Mouse (Mus musculus) heart, postnatal 25 days (tissue): ENCODE results near the gene Defa30. TPM values are rescaled to one million over a fixed set of nuclear protein-coding genes. Genes with fewer than 3 reads are reported as not detected.
"Not testable (repeated sequence)": the region's sequence is repeated elsewhere in the genome, so short reads cannot be mapped to it uniquely, and the experiment has no call there.

Source experiments
- DNase-seq: peaks from one replicate; pipeline ENCODE4 v3.0.0; 2022; ENCODE audit warnings: low spot score
- intact Hi-C: fragments of 180-260 bp; cut with DNase I; formaldehyde crosslinking; loops from one replicate; pipeline ENCODE4 v1.15.1; 2025
- total RNA-seq, 2 experiments: library from RNA; stranded (reverse); gene quantifications; 2 replicates each; pipeline ENCODE4 v1.2.3; 2021

The Defa30 gene
- not detected for total RNA-seq

- intact Hi-C loops, DNase-seq: not testable (repeated sequence)
Measured at GRCm38 (mm10) chr8:21134342-21134741, at the start of gene Defa30. Gene Defa30 (plus strand): TSS chr8:21134642.

GRCm38 (mm10) chr8:21093106-21093505, 41.3 kb upstream of the Defa30 start:
- intact Hi-C loops: no loop called here
- DNase-seq: no peak

GRCm38 (mm10) chr8:21095950-21096349, 38.5 kb upstream of the Defa30 start, which contains the start of gene Gm14851:
Gene Gm14851 (minus strand): TSS chr8:21096050.
- intact Hi-C loops, DNase-seq: not testable (repeated sequence)

- intact Hi-C loops, DNase-seq: not testable (repeated sequence)
Measured at GRCm38 (mm10) chr8:21161977-21162376, 27.5 kb downstream of the Defa30 start, which contains the start of gene Defa22. Gene Defa22 (plus strand): TSS chr8:21162277.

Other genes with a start within 250 kb of the Defa30 start
- not detected for gene Defb33, start 242.0 kb upstream of the Defa30 start, total RNA-seq
- gene Gm15056, start 232.0 kb upstream of the Defa30 start, total RNA-seq: not detected
- gene Gm6040, start 212.6 kb upstream of the Defa30 start, total RNA-seq: not detected
- gene AY761185, start 189.9 kb upstream of the Defa30 start, total RNA-seq: not detected
- not detected for gene Defa21, start 109.1 kb upstream of the Defa30 start, total RNA-seq
- not detected for gene Defa23, start 79.6 kb upstream of the Defa30 start, total RNA-seq
- not detected for gene Defa35, start 69.6 kb upstream of the Defa30 start, total RNA-seq
- not detected for gene Defa25, start 50.2 kb upstream of the Defa30 start, total RNA-seq
- gene Gm14851, start 38.6 kb upstream of the Defa30 start, total RNA-seq: not detected
- not detected for gene Defa22, start 27.6 kb downstream of the Defa30 start, total RNA-seq
- gene Defa31, start 57.0 kb downstream of the Defa30 start, total RNA-seq: not detected
- not detected for gene Gm15293, start 66.9 kb downstream of the Defa30 start, total RNA-seq
- not detected for gene Gm15292, start 115.1 kb downstream of the Defa30 start, total RNA-seq
- not detected for gene Defa27, start 180.9 kb downstream of the Defa30 start, total RNA-seq
- not detected for gene Defa29, start 192.4 kb downstream of the Defa30 start, total RNA-seq
- not detected for gene Defa2, start 243.9 kb downstream of the Defa30 start, total RNA-seq